Mouse (Mus musculus) embryonic facial prominence, embryonic 12.5 days (tissue): ENCODE data around the gene Timd4. TPM values are rescaled to one million over a fixed set of nuclear protein-coding genes. Genes with fewer than 3 reads are reported as not detected.

ENCODE experiments used
- ATAC-seq: fragments of 200-750 bp; cut with Nextera tagmentation; 2 replicates; pipeline ENCODE4 v1.8.0; 2017; ENCODE audit not compliant: insufficient number of reproducible peaks, insufficient read depth, low FRiP score, low TSS enrichment
- H3K27ac ChIP-seq: fragments of 300-500 bp; sonication (generic); 2 replicates; pipeline ENCODE4 v1.5.1; 2016; ENCODE audit warnings: mild to moderate bottlenecking
- H3K27me3 ChIP-seq: fragments of 300-500 bp; sonication (generic); 2 replicates; pipeline ENCODE4 v1.6.1; 2016; ENCODE audit warnings: mild to moderate bottlenecking, moderate library complexity
- H3K36me3 ChIP-seq: fragments of 300-500 bp; sonication (generic); 2 replicates; pipeline ENCODE4 v1.6.1; 2016; ENCODE audit warnings: mild to moderate bottlenecking
- H3K4me1 ChIP-seq: fragments of 300-500 bp; sonication (generic); 2 replicates; pipeline ENCODE4 v1.6.1; 2016
- H3K4me2 ChIP-seq: fragments of 300-500 bp; sonication (generic); replicated peaks from 2 replicates; pipeline ENCODE4 v1.6.1; 2016; ENCODE audit warnings: mild to moderate bottlenecking, moderate library complexity
- H3K4me3 ChIP-seq: fragments of 300-500 bp; sonication (generic); 2 replicates; pipeline ENCODE4 v1.5.1; 2016; ENCODE audit warnings: mild to moderate bottlenecking
- H3K9ac ChIP-seq: fragments of 300-500 bp; sonication (generic); 2 replicates; pipeline ENCODE4 v1.6.1; 2016; ENCODE audit warnings: mild to moderate bottlenecking, moderate library complexity
- H3K9me3 ChIP-seq: fragments of 300-500 bp; sonication (generic); 2 replicates; pipeline ENCODE4 v1.6.1; 2016; ENCODE audit warnings: mild to moderate bottlenecking, moderate library complexity
- WGBS: fragments of 180-500 bp; shearing (Covaris S2); methylation state at CpG from one replicate; pipeline ENCODE4 v1.1.7; 2016; 5-methylcytosine and 5-hydroxymethylcytosine counted together
- polyA plus RNA-seq: library from polyadenylated mRNA; unstranded; fragments of >200 nt; fragmentation: Nextera tagmentation; extraction: Ambion mirVana; gene quantifications from 2 replicates; pipeline ENCODE4 v1.2.1, GENCODE M21; 2016

Gene Timd4
- polyA plus RNA-seq, 1 experiment from 2014 or later = 0.12 TPM

- no peak overlapping the region for H3K9ac ChIP-seq
These were observed 54.2 kb downstream of the Timd4 start for GRCm38 (mm10) chr11:46864809-46865208.

GRCm38 (mm10) chr11:46868594-46868993, 58.0 kb downstream of the Timd4 start:
- no peaks in the 10 kb centered on the region for H3K4me1 ChIP-seq
- 79% methylated on average over 7 of the region's 7 CpGs for WGBS
- no peak overlapping the region for H3K9ac ChIP-seq
- no peak overlapping the region for H3K27ac ChIP-seq
- H3K27me3 ChIP-seq = no peaks in the 10 kb centered on the region
- no peak overlapping the region for H3K4me3 ChIP-seq
- H3K9me3 ChIP-seq = no peaks in the 10 kb centered on the region
- no peak overlapping the region for H3K4me2 ChIP-seq
- no peak for ATAC-seq
- H3K36me3 ChIP-seq = no peaks in the 10 kb centered on the region

More at GRCm38 (mm10) chr11:46864809-46865208, 54.2 kb downstream of the Timd4 start:
- WGBS = 80% methylated on average over 1 of the region's 1 CpGs
- no peak for ATAC-seq
- H3K36me3 ChIP-seq = no peaks in the 10 kb centered on the region
- H3K4me3 ChIP-seq = no peak overlapping the region
- no peaks in the 10 kb centered on the region for H3K9me3 ChIP-seq
- no peaks in the 10 kb centered on the region for H3K27me3 ChIP-seq
- no peaks in the 10 kb centered on the region for H3K4me1 ChIP-seq
- H3K4me2 ChIP-seq = no peak overlapping the region
- H3K27ac ChIP-seq = no peak overlapping the region

GRCm38 (mm10) chr11:46875774-46876173, 65.2 kb downstream of the Timd4 start:
- Histone ChIP-seq H3K4me3 (no peak overlapping the region), H3K9me3 (no peaks in the 10 kb centered on the region), H3K27ac (no peak overlapping the region), H3K4me1 (no peaks in the 10 kb centered on the region), H3K4me2 (no peak overlapping the region), H3K9ac (no peak overlapping the region), H3K36me3 (no peaks in the 10 kb centered on the region), H3K27me3 (no peaks in the 10 kb centered on the region)
- 78% methylated on average over 1 of the region's 1 CpGs for WGBS
- ATAC-seq = no peak

- no peaks in the 10 kb centered on the region for H3K27me3 ChIP-seq
- no peaks in the 10 kb centered on the region for H3K9me3 ChIP-seq
- no peaks in the 10 kb centered on the region for H3K36me3 ChIP-seq
- ATAC-seq = no peak
- H3K4me1 ChIP-seq = no peaks in the 10 kb centered on the region
- H3K27ac ChIP-seq = no peak overlapping the region
- no peak overlapping the region for H3K9ac ChIP-seq
- WGBS = 84% methylated on average over 2 of the region's 2 CpGs
- no peak overlapping the region for H3K4me3 ChIP-seq
- H3K4me2 ChIP-seq = no peak overlapping the region
These were observed 71.9 kb downstream of the Timd4 start for GRCm38 (mm10) chr11:46882456-46882855.

GRCm38 (mm10) chr11:46889093-46889492, 78.5 kb downstream of the Timd4 start:
- no peak overlapping the region for H3K27ac ChIP-seq
- WGBS = 86% methylated on average over 3 of the region's 3 CpGs
- no peaks in the 10 kb centered on the region for H3K4me1 ChIP-seq
- H3K9me3 ChIP-seq = no peaks in the 10 kb centered on the region
- no peaks in the 10 kb centered on the region for H3K36me3 ChIP-seq
- no peak for ATAC-seq
- H3K4me2 ChIP-seq = no peak overlapping the region
- no peak overlapping the region for H3K4me3 ChIP-seq
- no peak overlapping the region for H3K9ac ChIP-seq
- H3K27me3 ChIP-seq = no peaks in the 10 kb centered on the region

Other genes starting within 250 kb of the Timd4 start
- not detected in 2 replicates for gene BC053393, start 239.3 kb upstream of the Timd4 start, polyA plus RNA-seq
- not detected in 2 replicates for gene Dppa1, start 181.5 kb upstream of the Timd4 start, polyA plus RNA-seq
- 0.10 TPM in 1 of 2 replicates, not detected in the other for gene Timd2, start 103.7 kb upstream of the Timd4 start, polyA plus RNA-seq
- not detected in 2 replicates for gene Havcr1, start 75.7 kb upstream of the Timd4 start, polyA plus RNA-seq